Mouse (Mus musculus) embryonic facial prominence, embryonic 14.5 days (tissue): ENCODE measurements around the gene Gm10340. TPM values are rescaled to one million over a fixed set of nuclear protein-coding genes. Genes with fewer than 3 reads are reported as not detected.
"Not testable (repeated sequence)": the region's sequence is repeated elsewhere in the genome, so short reads cannot be mapped to it uniquely, and the experiment has no call there.

Experiments
- ATAC-seq: fragments of 200-750 bp; cut with Nextera tagmentation; 2 replicates; pipeline ENCODE4 v1.8.0; 2017; ENCODE audit warnings: low read depth, moderate number of reproducible peaks, moderate TSS enrichment
- DNase-seq: peaks from one replicate; pipeline ENCODE4 v3.0.0-alpha.2; 2015; ENCODE audit warnings: low spot score
- H3K27ac ChIP-seq: fragments of 300-500 bp; sonication (generic); replicated peaks from 2 replicates; pipeline ENCODE4 v1.5.1; 2014; ENCODE audit warnings: low read depth, mild to moderate bottlenecking, low read length, moderate library complexity
- H3K27me3 ChIP-seq: fragments of 300-500 bp; sonication (generic); replicated peaks from 2 replicates; pipeline ENCODE4 v1.6.1; 2014; ENCODE audit warnings: low read length; ENCODE audit not compliant: control insufficient read depth, insufficient read depth
- H3K36me3 ChIP-seq: fragments of 300-500 bp; sonication (generic); 2 replicates; pipeline ENCODE4 v1.6.1; 2014; ENCODE audit warnings: low read length, mixed read lengths; ENCODE audit not compliant: control insufficient read depth, insufficient read depth
- H3K4me1 ChIP-seq: fragments of 300-500 bp; sonication (generic); 2 replicates; pipeline ENCODE4 v1.6.1; 2014; ENCODE audit warnings: antibody characterized with exemption, low read length; ENCODE audit not compliant: control insufficient read depth, insufficient read depth
- H3K4me2 ChIP-seq: fragments of 300-500 bp; sonication (generic); 2 replicates; pipeline ENCODE4 v1.6.1; 2014; ENCODE audit warnings: low read depth, mild to moderate bottlenecking, low read length, moderate library complexity, mixed read lengths
- H3K4me3 ChIP-seq: fragments of 300-500 bp; sonication (generic); 2 replicates; pipeline ENCODE4 v1.5.1; 2014; ENCODE audit warnings: low read depth, mild to moderate bottlenecking, low read length
- H3K9ac ChIP-seq: fragments of 300-500 bp; sonication (generic); 2 replicates; pipeline ENCODE4 v1.6.1; 2014; ENCODE audit warnings: low read depth, mild to moderate bottlenecking, low read length, moderate library complexity, mixed read lengths
- H3K9me3 ChIP-seq: fragments of 300-500 bp; sonication (generic); 2 replicates; pipeline ENCODE4 v1.6.1; 2016; ENCODE audit warnings: low read length; ENCODE audit not compliant: control insufficient read depth
- WGBS: fragments of 180-500 bp; shearing (Covaris S2); extraction: QIAGEN DNeasy Blood & Tissue Kit; methylation state at CpG from one replicate; pipeline ENCODE4 v1.1.7; 2014; 5-methylcytosine and 5-hydroxymethylcytosine counted together
- polyA plus RNA-seq: library from polyadenylated mRNA; unstranded; fragments of >200 nt; fragmentation: Nextera tagmentation; extraction: Ambion mirVana; gene quantifications from 2 replicates; pipeline ENCODE4 v1.2.1, GENCODE M21; 2014

Gene Gm10340
- not detected in 2 replicates for polyA plus RNA-seq

DNA sequence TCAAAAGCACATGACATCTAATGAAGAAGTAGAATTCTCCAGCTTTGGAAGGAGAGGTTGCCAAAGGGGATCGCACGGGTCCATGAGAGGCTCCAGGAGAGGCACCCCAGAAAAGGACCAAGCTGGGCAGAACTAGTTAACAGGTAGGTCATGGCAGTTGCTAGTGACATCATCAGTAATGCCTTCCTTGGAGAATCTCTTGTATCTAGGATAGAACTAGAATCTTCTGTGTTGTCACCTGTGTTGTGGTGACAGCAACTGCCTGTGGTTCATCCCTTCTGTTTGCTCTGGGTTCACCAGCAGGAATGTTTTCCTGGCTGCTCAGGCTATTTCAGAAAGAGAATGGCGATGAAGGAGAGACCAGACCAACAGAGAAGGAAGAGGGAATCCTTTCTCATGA lies at the start of gene Gm10340:
Gene Gm10340 (plus strand): TSS at position 301 of the 400 bp plus-strand sequence.
- H3K4me3 ChIP-seq, DNase-seq, H3K27me3 ChIP-seq, H3K27ac ChIP-seq, H3K9me3 ChIP-seq, H3K36me3 ChIP-seq, ATAC-seq, H3K4me2 ChIP-seq, H3K9ac ChIP-seq, H3K4me1 ChIP-seq: not testable (repeated sequence)
- WGBS: 97% methylated on average over 2 of the region's 3 CpGs

DNA sequence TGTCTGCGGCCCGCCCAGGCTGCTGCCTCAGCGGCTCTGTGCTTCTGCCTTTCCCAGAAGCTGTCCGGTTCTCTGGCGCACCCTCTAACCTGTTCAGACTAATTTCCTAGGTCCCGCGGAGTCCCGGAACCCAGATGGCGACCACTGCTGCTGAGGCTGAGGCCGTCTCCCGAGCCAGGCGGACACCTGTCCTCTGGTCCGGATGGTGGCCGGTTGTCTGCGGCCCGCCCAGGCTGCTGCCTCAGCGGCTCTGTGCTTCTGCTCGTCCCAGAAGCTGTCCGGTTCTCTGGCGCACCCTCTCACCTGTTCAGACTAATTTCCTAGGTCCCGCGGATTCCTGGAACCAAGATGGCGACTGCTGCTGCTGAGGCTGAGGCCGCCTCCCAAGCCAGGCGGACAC lies 17.7 kb upstream of the Gm10340 start:
- H3K4me2 ChIP-seq, DNase-seq, H3K36me3 ChIP-seq, H3K4me3 ChIP-seq, H3K4me1 ChIP-seq, ATAC-seq, H3K27ac ChIP-seq, H3K9me3 ChIP-seq, H3K9ac ChIP-seq, H3K27me3 ChIP-seq: not testable (repeated sequence)
- 97% methylated on average over 12 of the region's 25 CpGs for WGBS

DNA sequence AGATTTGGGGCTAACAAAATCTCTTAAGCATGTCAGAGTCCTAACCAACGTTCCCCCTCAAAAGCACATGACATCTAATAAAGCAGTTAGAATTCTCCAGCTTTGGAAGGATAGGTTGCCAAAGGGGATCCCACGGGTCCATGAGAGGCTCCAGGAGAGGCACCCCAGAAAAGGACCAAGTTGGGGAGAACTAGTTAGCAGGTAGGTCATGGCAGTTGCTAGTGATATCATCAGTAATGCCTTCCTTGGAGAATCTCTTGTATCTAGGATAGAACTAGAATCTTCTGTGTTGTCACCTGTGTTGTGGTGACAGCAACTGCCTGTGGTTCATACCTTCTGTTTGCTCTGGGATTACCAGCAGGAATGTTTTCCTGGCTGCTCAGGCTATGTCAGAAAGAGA lies 54.2 kb downstream of the Gm10340 start, which contains the start of gene Gm5795:
Gene Gm5795 (plus strand): TSS at position 301 of the 400 bp plus-strand sequence.
- not testable (repeated sequence) for H3K4me1 ChIP-seq, H3K36me3 ChIP-seq, ATAC-seq, H3K9me3 ChIP-seq, H3K9ac ChIP-seq, DNase-seq, H3K27ac ChIP-seq, H3K4me3 ChIP-seq, H3K4me2 ChIP-seq, H3K27me3 ChIP-seq
- WGBS: no CpG with 5 or more reads among the region's 2 CpGs

Other genes with a start within 250 kb of the Gm10340 start
- not detected in 2 replicates for gene Gm2888, start 104.0 kb upstream of the Gm10340 start, polyA plus RNA-seq
- 1.6 and 1.7 TPM in 2 replicates for gene Gm2897, start 84.7 kb upstream of the Gm10340 start, polyA plus RNA-seq
- gene Gm5795, start 54.3 kb downstream of the Gm10340 start, polyA plus RNA-seq: not detected in 2 replicates
- gene D830030K20Rik, start 74.5 kb downstream of the Gm10340 start, polyA plus RNA-seq: 2.6 and 3.4 TPM in 2 replicates
- 0.17 TPM in 1 of 2 replicates, not detected in the other for gene Gm2956, start 198.6 kb downstream of the Gm10340 start, polyA plus RNA-seq